Mouse (Mus musculus) hindbrain, embryonic 13.5 days (tissue): ENCODE results near the gene Rreb1. TPM values are rescaled to one million over a fixed set of nuclear protein-coding genes. Genes with fewer than 3 reads are reported as not detected.

Source experiments
- ATAC-seq: fragments of 200-750 bp; cut with Nextera tagmentation; 2 replicates; pipeline ENCODE4 v1.8.0; 2017; ENCODE audit warnings: moderate TSS enrichment; ENCODE audit not compliant: low FRiP score
- H3K27ac ChIP-seq: fragments of 300-500 bp; sonication (generic); 2 replicates; pipeline ENCODE4 v1.5.1; 2015; ENCODE audit warnings: inconsistent platforms, mild to moderate bottlenecking, moderate library complexity
- H3K27me3 ChIP-seq: fragments of 300-500 bp; sonication (generic); 2 replicates; pipeline ENCODE4 v1.6.1; 2015; ENCODE audit warnings: mild to moderate bottlenecking, inconsistent platforms
- H3K36me3 ChIP-seq: fragments of 300-500 bp; sonication (generic); 2 replicates; pipeline ENCODE4 v1.6.1; 2015; ENCODE audit warnings: mild to moderate bottlenecking, inconsistent platforms
- H3K4me1 ChIP-seq: fragments of 300-500 bp; sonication (generic); replicated peaks from 2 replicates; pipeline ENCODE4 v1.6.1; 2015; ENCODE audit warnings: inconsistent platforms
- H3K4me2 ChIP-seq: fragments of 300-500 bp; sonication (generic); 2 replicates; pipeline ENCODE4 v1.6.1; 2015; ENCODE audit warnings: inconsistent platforms, mild to moderate bottlenecking, moderate library complexity
- H3K4me3 ChIP-seq: fragments of 300-500 bp; sonication (generic); 2 replicates; pipeline ENCODE4 v1.5.1; 2015; ENCODE audit warnings: mild to moderate bottlenecking, inconsistent platforms
- H3K9ac ChIP-seq: fragments of 300-500 bp; sonication (generic); 2 replicates; pipeline ENCODE4 v1.6.1; 2015; ENCODE audit warnings: mild to moderate bottlenecking, inconsistent platforms
- H3K9me3 ChIP-seq: fragments of 300-500 bp; sonication (generic); 2 replicates; pipeline ENCODE4 v1.6.1; 2016; ENCODE audit warnings: inconsistent platforms
- WGBS: fragments of 180-500 bp; shearing (Covaris S2); methylation state at CpG from one replicate; pipeline ENCODE4 v1.1.7; 2015; 5-methylcytosine and 5-hydroxymethylcytosine counted together
- polyA plus RNA-seq: library from polyadenylated mRNA; unstranded; fragments of >200 nt; fragmentation: Nextera tagmentation; extraction: Ambion mirVana; gene quantifications from 2 replicates; pipeline ENCODE4 v1.2.1, GENCODE M21; 2015

Gene Rreb1
- polyA plus RNA-seq, 1 experiment from 2014 or later: 2.5 TPM

- Histone ChIP-seq H3K27ac (no peak overlapping the region), H3K4me2 (no peak overlapping the region), H3K4me1 (no peaks in the 10 kb centered on the region), H3K27me3 (no peaks in the 10 kb centered on the region), H3K36me3 (no peaks in the 10 kb centered on the region), H3K4me3 (no peak overlapping the region), H3K9me3 (peaks cover 5% of the 10 kb centered on the region; the same call in 1 of the 2 replicates), H3K9ac (no peak overlapping the region)
- 68% methylated on average over 3 of the region's 3 CpGs for WGBS
- ATAC-seq: no peak
Measured at GRCm38 (mm10) chr13:37936351-37936750, 158.2 kb downstream of the Rreb1 start.

- peaks cover 5% of the 10 kb centered on the region; the same call in 1 of the 2 replicates for H3K9me3 ChIP-seq
- H3K4me2 ChIP-seq: no peak overlapping the region
- no peaks in the 10 kb centered on the region for H3K4me1 ChIP-seq
- 89% methylated on average over 2 of the region's 2 CpGs for WGBS
- no peak overlapping the region for H3K27ac ChIP-seq
- no peaks in the 10 kb centered on the region for H3K27me3 ChIP-seq
- no peaks in the 10 kb centered on the region for H3K36me3 ChIP-seq
- no peak overlapping the region for H3K4me3 ChIP-seq
- H3K9ac ChIP-seq: no peak overlapping the region
- no peak for ATAC-seq
Measured at GRCm38 (mm10) chr13:37940167-37940566, 162.0 kb downstream of the Rreb1 start.

GRCm38 (mm10) chr13:37940649-37941048 is 162.4 kb downstream of the Rreb1 start:
- Histone ChIP-seq H3K9me3 (peaks cover 5% of the 10 kb centered on the region; the same call in 1 of the 2 replicates), H3K36me3 (no peaks in the 10 kb centered on the region), H3K4me1 (no peaks in the 10 kb centered on the region), H3K27ac (no peak overlapping the region), H3K9ac (no peak overlapping the region), H3K27me3 (no peaks in the 10 kb centered on the region), H3K4me2 (no peak overlapping the region), H3K4me3 (no peak overlapping the region)
- 61% methylated on average over 5 of the region's 5 CpGs for WGBS
- ATAC-seq: no peak

- 79% methylated on average over 5 of the region's 5 CpGs for WGBS
- H3K4me1 ChIP-seq: no peaks in the 10 kb centered on the region
- no peak overlapping the region for H3K4me2 ChIP-seq
- no peak overlapping the region for H3K27ac ChIP-seq
- H3K36me3 ChIP-seq: no peaks in the 10 kb centered on the region
- no peak overlapping the region for H3K4me3 ChIP-seq
- no peak overlapping the region for H3K9ac ChIP-seq
- no peaks in the 10 kb centered on the region for H3K27me3 ChIP-seq
- peaks cover 5% of the 10 kb centered on the region; the same call in 1 of the 2 replicates for H3K9me3 ChIP-seq
- no peak for ATAC-seq
Measured at GRCm38 (mm10) chr13:37941138-37941645, 163.0 kb downstream of the Rreb1 start.

GRCm38 (mm10) chr13:37941950-37942886 is 164.0 kb downstream of the Rreb1 start:
- Histone ChIP-seq H3K27ac (no peak overlapping the region), H3K4me3 (no peak overlapping the region), H3K4me1 (no peaks in the 10 kb centered on the region), H3K4me2 (no peak overlapping the region), H3K9ac (no peak overlapping the region), H3K27me3 (no peaks in the 10 kb centered on the region), H3K36me3 (no peaks in the 10 kb centered on the region), H3K9me3 (peaks cover 5% of the 10 kb centered on the region; the same call in 1 of the 2 replicates)
- no peak for ATAC-seq
- 68% methylated on average over 17 of the region's 17 CpGs for WGBS

GRCm38 (mm10) chr13:37942887-37943331 is 164.7 kb downstream of the Rreb1 start:
- Histone ChIP-seq H3K9ac (no peak overlapping the region), H3K36me3 (no peaks in the 10 kb centered on the region), H3K9me3 (peaks cover 5% of the 10 kb centered on the region; the same call in 1 of the 2 replicates), H3K27ac (no peak overlapping the region), H3K4me1 (no peaks in the 10 kb centered on the region), H3K4me3 (no peak overlapping the region), H3K4me2 (no peak overlapping the region), H3K27me3 (no peaks in the 10 kb centered on the region)
- WGBS: 73% methylated on average over 4 of the region's 4 CpGs
- no peak for ATAC-seq

- ATAC-seq: no peak
- Histone ChIP-seq H3K9me3 (peaks cover 5% of the 10 kb centered on the region; the same call in 1 of the 2 replicates), H3K36me3 (no peaks in the 10 kb centered on the region), H3K4me1 (no peaks in the 10 kb centered on the region), H3K4me2 (no peak overlapping the region), H3K4me3 (no peak overlapping the region), H3K27ac (no peak overlapping the region), H3K9ac (no peak overlapping the region), H3K27me3 (no peaks in the 10 kb centered on the region)
- 96% methylated on average over 3 of the region's 3 CpGs for WGBS
Measured at GRCm38 (mm10) chr13:37943466-37943865, 165.3 kb downstream of the Rreb1 start.

GRCm38 (mm10) chr13:37944306-37944705 is 166.1 kb downstream of the Rreb1 start:
- no peaks in the 10 kb centered on the region for H3K9me3 ChIP-seq
- H3K27ac ChIP-seq: no peak overlapping the region
- no peaks in the 10 kb centered on the region for H3K27me3 ChIP-seq
- no peaks in the 10 kb centered on the region for H3K4me1 ChIP-seq
- 78% methylated on average over 1 of the region's 1 CpGs for WGBS
- no peak overlapping the region for H3K4me3 ChIP-seq
- H3K4me2 ChIP-seq: no peak overlapping the region
- no peaks in the 10 kb centered on the region for H3K36me3 ChIP-seq
- no peak for ATAC-seq
- no peak overlapping the region for H3K9ac ChIP-seq

- no peak overlapping the region for H3K4me2 ChIP-seq
- no peaks in the 10 kb centered on the region for H3K27me3 ChIP-seq
- no peaks in the 10 kb centered on the region for H3K4me1 ChIP-seq
- no peaks in the 10 kb centered on the region for H3K36me3 ChIP-seq
- H3K9me3 ChIP-seq: no peaks in the 10 kb centered on the region
- H3K9ac ChIP-seq: no peak overlapping the region
- no peak overlapping the region for H3K4me3 ChIP-seq
- ATAC-seq: no peak
- no peak overlapping the region for H3K27ac ChIP-seq
- 79% methylated on average over 8 of the region's 8 CpGs for WGBS
Measured at GRCm38 (mm10) chr13:37945392-37945791, 167.2 kb downstream of the Rreb1 start.

DNA sequence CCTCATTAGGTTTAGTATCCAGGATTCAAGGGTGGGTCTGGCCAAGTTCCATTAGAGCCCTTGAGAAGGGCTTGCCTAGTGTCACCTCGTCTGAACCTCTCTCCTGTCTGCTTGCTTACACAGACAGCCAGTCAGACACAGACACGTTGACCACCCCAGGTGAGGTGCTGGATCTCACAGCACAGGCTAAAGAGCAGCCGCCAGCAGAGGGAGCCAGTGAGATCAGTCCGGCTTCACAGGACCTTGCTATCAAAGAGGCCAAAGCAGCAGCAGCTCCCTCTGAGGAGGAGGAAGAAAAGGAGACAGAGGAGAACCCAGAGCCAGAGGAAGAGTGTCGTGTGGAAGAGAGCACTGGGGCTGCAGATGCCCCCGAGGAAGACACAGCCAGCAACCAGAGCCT is 168.5 kb downstream of the Rreb1 start:
- peak; percentile 41; the same call in 1 of the 2 replicates for ATAC-seq
- Histone ChIP-seq H3K4me2 (no peak overlapping the region), H3K27me3 (no peaks in the 10 kb centered on the region), H3K4me3 (no peak overlapping the region), H3K9me3 (no peaks in the 10 kb centered on the region), H3K9ac (no peak overlapping the region), H3K27ac (no peak overlapping the region), H3K36me3 (no peaks in the 10 kb centered on the region), H3K4me1 (no peaks in the 10 kb centered on the region)
- 18% methylated on average over 6 of the region's 6 CpGs for WGBS

DNA sequence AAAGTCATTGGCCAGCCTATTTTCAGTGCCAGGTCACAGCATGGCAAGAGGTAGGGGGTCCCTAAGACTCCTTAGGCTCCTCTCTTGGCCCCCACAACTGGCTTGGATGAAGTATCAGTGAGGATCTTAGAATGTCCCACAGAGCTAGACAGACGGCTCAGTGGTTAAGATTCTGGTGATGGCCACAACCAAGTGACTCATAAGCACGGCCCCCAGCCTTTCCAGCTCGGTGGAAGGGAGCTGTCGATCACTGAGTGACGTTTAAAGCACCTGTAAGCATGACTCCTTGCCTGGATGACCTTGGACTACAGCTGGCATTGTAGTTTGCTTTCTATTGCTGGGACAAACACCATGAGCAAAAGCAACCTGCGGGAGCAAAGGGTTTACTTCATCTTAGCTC is 174.8 kb downstream of the Rreb1 start:
- WGBS: 96% methylated on average over 6 of the region's 6 CpGs
- no peak for ATAC-seq
- H3K4me2 ChIP-seq: no peak overlapping the region
- no peak overlapping the region for H3K4me3 ChIP-seq
- H3K27me3 ChIP-seq: no peaks in the 10 kb centered on the region
- H3K4me1 ChIP-seq: no peaks in the 10 kb centered on the region
- no peaks in the 10 kb centered on the region for H3K9me3 ChIP-seq
- no peak overlapping the region for H3K27ac ChIP-seq
- H3K9ac ChIP-seq: no peak overlapping the region
- H3K36me3 ChIP-seq: no peaks in the 10 kb centered on the region

DNA sequence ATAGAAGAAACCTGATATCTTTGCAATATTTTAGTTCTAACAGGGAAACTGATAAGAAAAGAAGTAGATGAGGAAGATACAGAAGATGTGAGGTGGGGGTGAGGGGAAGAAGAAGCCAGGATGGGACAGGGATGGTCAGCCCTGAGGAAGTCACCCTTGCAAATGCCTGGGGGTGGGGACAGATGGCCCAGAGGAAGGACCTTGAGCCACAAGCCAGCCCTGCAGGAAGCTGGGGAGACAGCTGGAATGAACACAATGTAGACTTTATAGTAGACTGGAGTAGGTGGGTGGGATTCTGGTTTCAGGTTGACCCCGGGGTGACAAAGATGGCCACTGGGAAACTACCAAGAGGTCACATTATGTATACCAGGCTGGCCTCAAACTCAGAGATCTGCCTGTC is 176.1 kb downstream of the Rreb1 start:
- WGBS: 96% methylated on average over 1 of the region's 1 CpGs
- no peak overlapping the region for H3K9ac ChIP-seq
- no peak for ATAC-seq
- H3K27me3 ChIP-seq: no peaks in the 10 kb centered on the region
- H3K27ac ChIP-seq: no peak overlapping the region
- H3K36me3 ChIP-seq: no peaks in the 10 kb centered on the region
- H3K4me1 ChIP-seq: no peaks in the 10 kb centered on the region
- H3K4me3 ChIP-seq: no peak overlapping the region
- H3K4me2 ChIP-seq: no peak overlapping the region
- H3K9me3 ChIP-seq: no peaks in the 10 kb centered on the region
